Mouse (Mus musculus) lung, embryonic 15.5 days (tissue): Measurements from ENCODE around the gene Gm43518. TPM values are rescaled to one million over a fixed set of nuclear protein-coding genes. Genes with fewer than 3 reads are reported as not detected.

ENCODE experiments used
- ATAC-seq: fragments of 200-750 bp; cut with Nextera tagmentation; 2 replicates; pipeline ENCODE4 v1.8.0; 2017; ENCODE audit warnings: moderate number of reproducible peaks, borderline replicate concordance; ENCODE audit not compliant: low FRiP score, low TSS enrichment; ENCODE audit errors: extremely low read depth
- H3K27ac ChIP-seq: fragments of 300-500 bp; sonication (generic); 2 replicates; pipeline ENCODE4 v1.5.1; 2015; ENCODE audit warnings: moderate library complexity, mild to moderate bottlenecking, inconsistent platforms
- H3K27me3 ChIP-seq: fragments of 300-500 bp; sonication (generic); 2 replicates; pipeline ENCODE4 v1.6.1; 2015; ENCODE audit warnings: inconsistent platforms
- H3K36me3 ChIP-seq: fragments of 300-500 bp; sonication (generic); 2 replicates; pipeline ENCODE4 v1.6.1; 2015; ENCODE audit warnings: inconsistent platforms
- H3K4me1 ChIP-seq: fragments of 300-500 bp; sonication (generic); 2 replicates; pipeline ENCODE4 v1.6.1; 2015; ENCODE audit warnings: inconsistent platforms
- H3K4me2 ChIP-seq: fragments of 300-500 bp; sonication (generic); 2 replicates; pipeline ENCODE4 v1.6.1; 2015; ENCODE audit warnings: inconsistent platforms, mild to moderate bottlenecking, moderate library complexity
- H3K4me3 ChIP-seq: fragments of 300-500 bp; sonication (generic); 2 replicates; pipeline ENCODE4 v1.5.1; 2015; ENCODE audit warnings: mild to moderate bottlenecking, inconsistent platforms
- H3K9ac ChIP-seq: fragments of 300-500 bp; sonication (generic); 2 replicates; pipeline ENCODE4 v1.6.1; 2015; ENCODE audit warnings: inconsistent platforms
- H3K9me3 ChIP-seq: fragments of 300-500 bp; sonication (generic); 2 replicates; pipeline ENCODE4 v1.6.1; 2016; ENCODE audit warnings: inconsistent platforms
- WGBS: fragments of 180-500 bp; shearing (Covaris S2); methylation state at CpG from one replicate; pipeline ENCODE4 v1.1.7; 2015; 5-methylcytosine and 5-hydroxymethylcytosine counted together
- polyA plus RNA-seq: library from polyadenylated mRNA; unstranded; fragments of >200 nt; fragmentation: Nextera tagmentation; extraction: Ambion mirVana; gene quantifications from 2 replicates; pipeline ENCODE4 v1.2.1, GENCODE M21; 2015

Gm43518 gene
- polyA plus RNA-seq, 1 experiment from 2014 or later = 2.3 TPM

- H3K4me3 ChIP-seq = no peak overlapping the region
- peaks cover 6% of the 10 kb centered on the region for H3K4me1 ChIP-seq
- H3K4me2 ChIP-seq = no peak overlapping the region
- no peaks in the 10 kb centered on the region for H3K27me3 ChIP-seq
- 85% methylated on average over 5 of the region's 5 CpGs for whole genome bisulfite sequencing
- no peak for ATAC-seq
- H3K9me3 ChIP-seq = no peaks in the 10 kb centered on the region
- no peak overlapping the region for H3K27ac ChIP-seq
- no peak overlapping the region for H3K9ac ChIP-seq
- no peaks in the 10 kb centered on the region for H3K36me3 ChIP-seq
These were observed 8.7 kb downstream of the Gm43518 start for GRCm38 (mm10) chr5:123935931-123936330.

DNA sequence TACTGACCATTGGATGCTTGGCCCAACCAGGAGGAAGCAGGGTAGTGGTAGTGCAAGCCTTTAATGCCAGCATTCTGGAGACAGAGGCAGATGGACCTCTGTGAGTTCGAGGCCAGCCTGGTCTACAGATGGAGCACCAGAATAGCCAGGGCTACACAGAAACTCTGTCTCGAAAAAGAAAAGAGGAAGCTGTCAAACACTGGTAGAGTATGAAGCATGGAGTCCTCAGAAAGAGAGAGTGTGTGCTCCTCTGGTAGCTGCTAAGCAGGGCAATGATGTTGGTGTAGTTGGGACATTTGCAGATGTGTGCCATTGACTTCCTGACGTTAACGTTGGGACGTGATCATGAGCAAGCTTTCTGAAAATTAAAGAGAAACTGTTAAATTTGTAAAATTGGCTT, 11.3 kb downstream of the Gm43518 start:
- no peak overlapping the region for H3K4me2 ChIP-seq
- no peaks in the 10 kb centered on the region for H3K36me3 ChIP-seq
- WGBS = 82% methylated on average over 5 of the region's 5 CpGs
- no peak overlapping the region for H3K4me3 ChIP-seq
- no peaks in the 10 kb centered on the region for H3K4me1 ChIP-seq
- no peaks in the 10 kb centered on the region for H3K9me3 ChIP-seq
- no peak for ATAC-seq
- no peak overlapping the region for H3K27ac ChIP-seq
- H3K27me3 ChIP-seq = no peaks in the 10 kb centered on the region
- no peak overlapping the region for H3K9ac ChIP-seq

GRCm38 (mm10) chr5:123946546-123946945, 19.3 kb downstream of the Gm43518 start:
- no peak for ATAC-seq
- Histone ChIP-seq H3K4me1 (no peaks in the 10 kb centered on the region), H3K36me3 (no peaks in the 10 kb centered on the region), H3K9me3 (no peaks in the 10 kb centered on the region), H3K27ac (no peak overlapping the region), H3K4me2 (no peak overlapping the region), H3K27me3 (no peaks in the 10 kb centered on the region), H3K4me3 (no peak overlapping the region), H3K9ac (no peak overlapping the region)
- WGBS = 48% methylated on average over 4 of the region's 4 CpGs

GRCm38 (mm10) chr5:123947041-123947761, 20.0 kb downstream of the Gm43518 start:
- no peak for ATAC-seq
- H3K4me3 ChIP-seq = no peak overlapping the region
- no peak overlapping the region for H3K27ac ChIP-seq
- no peaks in the 10 kb centered on the region for H3K4me1 ChIP-seq
- no peaks in the 10 kb centered on the region for H3K9me3 ChIP-seq
- H3K4me2 ChIP-seq = no peak overlapping the region
- 44% methylated on average over 7 of the region's 7 CpGs for WGBS
- no peaks in the 10 kb centered on the region for H3K36me3 ChIP-seq
- no peak overlapping the region for H3K9ac ChIP-seq
- no peaks in the 10 kb centered on the region for H3K27me3 ChIP-seq

GRCm38 (mm10) chr5:123952365-123953045, 25.3 kb downstream of the Gm43518 start:
- Histone ChIP-seq H3K9ac (no peak overlapping the region), H3K27ac (no peak overlapping the region), H3K36me3 (no peaks in the 10 kb centered on the region), H3K4me3 (no peak overlapping the region), H3K4me2 (no peak overlapping the region), H3K27me3 (no peaks in the 10 kb centered on the region), H3K4me1 (no peaks in the 10 kb centered on the region), H3K9me3 (no peaks in the 10 kb centered on the region)
- 51% methylated on average over 5 of the region's 5 CpGs for WGBS
- no peak for ATAC-seq

- no peaks in the 10 kb centered on the region for H3K36me3 ChIP-seq
- 86% methylated on average over 8 of the region's 8 CpGs for WGBS
- H3K4me2 ChIP-seq = no peak overlapping the region
- no peaks in the 10 kb centered on the region for H3K27me3 ChIP-seq
- no peaks in the 10 kb centered on the region for H3K4me1 ChIP-seq
- H3K9ac ChIP-seq = no peak overlapping the region
- H3K4me3 ChIP-seq = no peak overlapping the region
- no peak for ATAC-seq
- no peak overlapping the region for H3K27ac ChIP-seq
- H3K9me3 ChIP-seq = no peaks in the 10 kb centered on the region
These were observed 30.0 kb downstream of the Gm43518 start for GRCm38 (mm10) chr5:123957213-123957612.

DNA sequence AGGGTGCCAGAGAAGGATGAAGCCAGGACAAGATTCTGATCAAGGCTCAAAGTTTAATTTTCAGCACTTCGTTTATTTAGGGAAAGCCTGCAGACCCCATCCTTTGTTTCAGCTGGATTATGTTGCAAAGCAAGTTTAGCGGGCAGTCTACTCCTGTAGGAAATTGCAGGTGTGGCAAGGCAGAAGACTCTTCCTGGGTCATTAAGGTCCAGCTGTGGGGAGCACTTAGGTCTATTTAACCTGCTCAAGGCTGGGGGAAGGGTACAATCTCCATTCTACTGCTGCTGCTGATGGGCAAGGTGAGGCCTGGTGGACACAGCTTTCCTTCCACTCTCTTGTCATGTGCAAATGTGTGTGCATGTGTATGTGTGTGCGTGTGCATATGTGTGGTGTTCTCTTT, 31.8 kb downstream of the Gm43518 start:
- Histone ChIP-seq H3K9me3 (no peaks in the 10 kb centered on the region), H3K27me3 (no peaks in the 10 kb centered on the region), H3K36me3 (no peaks in the 10 kb centered on the region), H3K9ac (no peak overlapping the region), H3K4me1 (no peaks in the 10 kb centered on the region), H3K4me3 (no peak overlapping the region), H3K27ac (no peak overlapping the region), H3K4me2 (no peak overlapping the region)
- WGBS = 61% methylated on average over 3 of the region's 3 CpGs
- no peak for ATAC-seq

DNA sequence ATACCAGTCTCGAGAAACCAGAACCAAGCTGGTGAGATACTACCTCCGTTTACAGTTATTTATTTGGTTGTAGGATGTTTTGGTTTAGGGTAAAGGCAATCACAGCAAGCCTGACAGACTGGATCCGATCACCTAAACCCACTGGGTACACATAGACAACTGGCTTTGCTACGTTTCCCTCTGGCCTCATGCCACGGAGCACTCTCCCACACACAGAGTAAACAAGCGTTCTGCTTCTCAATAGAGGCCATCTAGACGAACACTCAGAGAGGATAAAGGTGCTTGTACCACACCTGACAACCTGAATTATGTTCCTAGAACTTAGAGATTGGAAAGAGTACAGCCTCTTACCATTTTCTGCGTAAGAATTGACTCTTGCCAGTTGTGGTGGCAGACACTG, 32.9 kb downstream of the Gm43518 start:
- Histone ChIP-seq H3K4me2 (no peak overlapping the region), H3K36me3 (no peaks in the 10 kb centered on the region), H3K4me3 (no peak overlapping the region), H3K9ac (no peak overlapping the region), H3K9me3 (no peaks in the 10 kb centered on the region), H3K4me1 (no peaks in the 10 kb centered on the region), H3K27me3 (no peaks in the 10 kb centered on the region), H3K27ac (no peak overlapping the region)
- no peak for ATAC-seq
- WGBS = 44% methylated on average over 8 of the region's 8 CpGs

DNA sequence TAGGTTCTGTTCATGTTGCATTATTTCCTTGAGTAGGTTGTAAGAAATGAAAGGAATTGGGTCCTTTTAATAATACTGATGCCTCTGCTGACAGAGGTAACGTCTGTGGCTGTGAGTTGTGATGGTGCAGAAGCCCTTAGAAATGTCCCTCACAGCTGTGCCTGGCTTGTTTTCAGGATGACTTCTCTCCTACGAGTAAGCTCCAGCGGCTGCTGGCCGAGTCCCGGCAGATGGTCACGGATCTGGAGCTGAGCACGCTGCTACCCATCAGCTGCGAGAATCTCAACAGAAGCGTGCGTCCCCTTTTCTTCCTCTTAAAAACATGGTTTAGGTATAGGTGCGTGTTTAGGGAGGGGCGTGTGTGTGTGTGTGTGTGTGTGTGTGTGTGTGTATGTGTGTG, 33.8 kb downstream of the Gm43518 start:
- Histone ChIP-seq H3K4me1 (no peaks in the 10 kb centered on the region), H3K4me2 (no peak overlapping the region)
- 80% methylated on average over 12 of the region's 12 CpGs for WGBS

DNA sequence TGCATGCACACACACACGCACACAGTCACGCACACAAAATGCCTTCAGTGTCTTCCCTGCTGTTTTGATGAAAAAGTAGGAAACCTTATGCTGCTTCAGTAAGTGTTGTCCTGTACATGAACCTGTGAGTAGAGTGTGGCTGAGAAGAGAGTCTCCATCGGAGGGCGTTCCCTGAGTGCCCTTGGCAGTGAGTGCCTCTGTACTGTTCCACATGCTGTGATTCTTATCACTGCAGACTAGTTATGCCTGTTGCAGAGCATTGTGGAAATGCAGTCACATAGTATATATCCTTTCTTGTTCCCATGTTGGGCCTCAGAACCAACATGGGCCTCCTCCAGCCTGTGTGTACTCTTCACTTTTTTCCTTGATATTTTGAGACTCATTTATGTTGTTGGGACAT, 37.0 kb downstream of the Gm43518 start:
- ATAC-seq = no peak
- Histone ChIP-seq H3K27ac (no peak overlapping the region), H3K4me3 (no peak overlapping the region), H3K9ac (no peak overlapping the region), H3K9me3 (no peaks in the 10 kb centered on the region), H3K4me1 (no peaks in the 10 kb centered on the region), H3K4me2 (no peak overlapping the region), H3K36me3 (no peaks in the 10 kb centered on the region), H3K27me3 (no peaks in the 10 kb centered on the region)
- 82% methylated on average over 4 of the region's 4 CpGs for WGBS

More for the DNA sequence above, 33.8 kb downstream of the Gm43518 start:
- Histone ChIP-seq H3K27me3 (no peaks in the 10 kb centered on the region), H3K9ac (no peak overlapping the region), H3K27ac (no peak overlapping the region), H3K4me3 (no peak overlapping the region), H3K36me3 (no peaks in the 10 kb centered on the region), H3K9me3 (no peaks in the 10 kb centered on the region)
- no peak for ATAC-seq

- H3K4me1 ChIP-seq = no peaks in the 10 kb centered on the region
- H3K4me3 ChIP-seq = no peak overlapping the region
- H3K9ac ChIP-seq = no peak overlapping the region
- no peak overlapping the region for H3K4me2 ChIP-seq
- 63% methylated on average over 2 of the region's 2 CpGs for WGBS
- no peak for ATAC-seq
- no peaks in the 10 kb centered on the region for H3K9me3 ChIP-seq
- H3K36me3 ChIP-seq = no peaks in the 10 kb centered on the region
- H3K27me3 ChIP-seq = no peaks in the 10 kb centered on the region
- H3K27ac ChIP-seq = no peak overlapping the region
These were observed 39.5 kb downstream of the Gm43518 start for GRCm38 (mm10) chr5:123966759-123967158.

DNA sequence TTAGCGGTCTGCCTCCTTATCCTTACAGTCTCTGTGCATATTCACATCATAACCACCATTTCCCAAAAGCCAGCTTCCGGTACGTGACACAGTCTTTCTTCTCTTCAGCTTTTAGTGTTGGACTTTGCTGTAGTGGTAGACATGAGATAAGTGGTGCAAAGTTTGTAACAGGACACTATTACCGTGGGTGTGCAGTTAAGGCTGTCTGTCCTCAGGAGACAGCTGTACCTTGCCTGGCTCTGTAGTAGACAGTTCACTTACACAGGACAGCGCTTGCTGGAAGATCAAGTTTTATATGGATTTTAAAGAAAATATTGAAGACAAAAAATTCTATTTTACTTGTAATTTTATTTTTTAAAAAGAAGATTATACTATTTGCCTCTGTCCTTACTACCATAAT, 41.2 kb downstream of the Gm43518 start:
- WGBS = 51% methylated on average over 5 of the region's 5 CpGs
- Histone ChIP-seq H3K4me1 (peaks cover 4% of the 10 kb centered on the region; the same call in 1 of the 2 replicates), H3K27ac (no peak overlapping the region), H3K36me3 (no peaks in the 10 kb centered on the region), H3K4me2 (no peak overlapping the region), H3K27me3 (peaks cover 8% of the 10 kb centered on the region; the same call in 1 of the 2 replicates), H3K9ac (no peak overlapping the region), H3K9me3 (no peaks in the 10 kb centered on the region), H3K4me3 (no peak overlapping the region)
- ATAC-seq = no peak
